Mouse (Mus musculus) cerebellum, adult 2 months (tissue): Measurements from ENCODE around the gene Xrcc1.

Experiments used
- CTCF ChIP-seq: fragments of 200-500 bp; IDR thresholded peaks from 2 replicates; pipeline ENCODE4 v1.5.1; 2011; ENCODE audit warnings: low read depth, mild to moderate bottlenecking, control low read depth, low read length, moderate library complexity, borderline replicate concordance; ENCODE audit not compliant: insufficient read depth
- POLR2A ChIP-seq: fragments of 200-500 bp; IDR thresholded peaks from 2 replicates; pipeline ENCODE4 v1.6.1; 2011; ENCODE audit warnings: low read length, control low read depth, borderline replicate concordance; ENCODE audit not compliant: insufficient read depth

GRCm38 (mm10) chr7:24517654-24518053 is 28.4 kb upstream of the Xrcc1 start:
- TF ChIP-seq CTCF (no peak), POLR2A (no peak)
